Mouse (Mus musculus): ENCODE measurements around the gene Gm29094. TPM values are rescaled to one million over a fixed set of nuclear protein-coding genes. Genes with fewer than 3 reads are reported as not detected.
A peak's percentile ranks its signal among the peaks of the same experiment; 100 is the strongest.
"Not testable (repeated sequence)": the region's sequence is repeated elsewhere in the genome, so short reads cannot be mapped to it uniquely, and the experiment has no call there.

Gm29094 gene
- not detected in 2 replicates for polyA plus RNA-seq (2014; fragmentation: Nextera tagmentation; extraction: Ambion mirVana)

DNA sequence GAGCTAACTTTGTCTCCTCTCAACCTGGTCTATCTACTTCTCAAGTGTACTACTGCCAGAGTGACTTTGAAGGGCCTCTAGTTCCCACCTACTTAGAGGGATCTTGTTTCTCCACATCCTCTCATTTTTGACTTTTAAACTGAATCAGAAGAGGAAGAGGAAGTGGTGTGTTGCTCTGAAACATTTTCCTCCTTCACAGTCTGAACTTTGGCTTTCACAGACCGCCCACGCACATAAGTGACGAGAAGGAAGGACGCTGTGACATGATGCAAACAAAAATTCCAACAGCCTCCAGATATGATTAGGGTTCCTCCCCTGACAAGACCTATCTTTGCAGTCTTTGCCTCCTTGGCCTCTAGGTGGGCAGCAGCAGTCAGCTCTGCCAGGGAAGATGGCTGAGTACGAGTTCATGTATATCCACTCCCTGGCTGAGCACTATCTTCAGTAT, at the start of gene Gm29094, which contains the start of gene Bcl2a1b:
Gm29094 (plus strand) TSS at position 411 of the 448 bp plus-strand sequence.
Bcl2a1b (plus strand) TSS at position 241 of the 448 bp plus-strand sequence.
- not testable (repeated sequence) for H3K27me3 ChIP-seq (ENCODE audit: control insufficient read depth, insufficient read depth, low read length); ATAC-seq (ENCODE audit: insufficient number of reproducible peaks, low FRiP score, low TSS enrichment, low read depth); H3K4me3 ChIP-seq (ENCODE audit: low read depth, low read length); H3K4me2 ChIP-seq (ENCODE audit: low read depth, severe bottlenecking); H3K36me3 ChIP-seq (ENCODE audit: control insufficient read depth, insufficient read depth, low read length); DNase-seq (ENCODE audit: low spot score); H3K27ac ChIP-seq (replicated peaks; ENCODE audit: low read depth, low read length); H3K9me3 ChIP-seq (ENCODE audit: control insufficient read depth, low read length); H3K4me1 ChIP-seq (ENCODE audit: control insufficient read depth, insufficient read depth, low read length); H3K9ac ChIP-seq (ENCODE audit: low read length)
- 84% methylated on average over 5 of the region's 5 CpGs for WGBS

DNA sequence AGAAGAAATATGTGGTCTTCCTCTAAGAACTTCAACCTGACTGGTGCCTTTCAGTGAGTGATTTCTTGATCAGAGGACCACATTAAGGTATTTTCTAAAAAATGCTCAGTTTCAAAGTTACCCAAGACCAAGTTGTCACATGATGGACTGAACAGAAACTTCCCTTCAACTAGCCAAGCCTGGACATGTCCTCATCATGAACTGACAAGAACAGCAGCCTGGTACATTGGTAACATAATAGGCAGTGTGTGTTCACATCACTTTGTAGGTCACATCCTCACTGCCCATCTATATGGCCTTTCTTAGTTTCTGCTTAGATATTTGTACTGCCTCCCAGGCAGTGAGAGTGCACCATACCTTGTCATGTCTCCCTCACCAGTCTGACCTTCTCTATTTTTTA, 26.6 kb upstream of the Gm29094 start:
- not testable (repeated sequence) for H3K4me3 ChIP-seq (ENCODE audit: low read depth, low read length); DNase-seq (ENCODE audit: low spot score); H3K4me2 ChIP-seq (ENCODE audit: low read depth, severe bottlenecking); H3K9me3 ChIP-seq (ENCODE audit: control insufficient read depth, low read length); H3K36me3 ChIP-seq (ENCODE audit: control insufficient read depth, insufficient read depth, low read length); H3K27ac ChIP-seq (replicated peaks; ENCODE audit: low read depth, low read length); H3K9ac ChIP-seq (ENCODE audit: low read length); ATAC-seq (ENCODE audit: insufficient number of reproducible peaks, low FRiP score, low TSS enrichment, low read depth); H3K27me3 ChIP-seq (ENCODE audit: control insufficient read depth, insufficient read depth, low read length); H3K4me1 ChIP-seq (ENCODE audit: control insufficient read depth, insufficient read depth, low read length)

DNA sequence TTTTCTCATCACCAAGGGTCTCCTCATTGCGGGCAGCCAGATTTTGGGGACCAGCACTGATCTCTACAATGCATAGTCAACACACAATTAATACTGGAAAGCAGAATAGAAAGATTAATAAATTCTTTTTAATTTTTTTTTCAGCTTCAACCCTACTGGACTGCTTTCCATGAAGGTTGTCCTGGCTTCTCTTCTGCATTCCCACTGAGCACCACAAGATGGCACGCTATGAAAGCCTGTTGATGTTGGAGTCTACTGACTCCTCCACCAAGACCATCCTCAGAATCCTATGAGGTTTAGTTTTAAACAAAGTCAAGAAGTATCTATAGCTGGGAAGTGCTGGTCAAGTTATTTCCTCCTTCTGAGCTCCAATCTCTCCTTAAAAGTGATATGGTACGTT, 20.3 kb upstream of the Gm29094 start:
- ATAC-seq (ENCODE audit: insufficient number of reproducible peaks, low FRiP score, low TSS enrichment, low read depth); H3K4me1 ChIP-seq (ENCODE audit: control insufficient read depth, insufficient read depth, low read length); H3K9me3 ChIP-seq (ENCODE audit: control insufficient read depth, low read length); H3K27me3 ChIP-seq (ENCODE audit: control insufficient read depth, insufficient read depth, low read length); H3K27ac ChIP-seq (replicated peaks; ENCODE audit: low read depth, low read length); H3K36me3 ChIP-seq (ENCODE audit: control insufficient read depth, insufficient read depth, low read length); H3K9ac ChIP-seq (ENCODE audit: low read length); H3K4me2 ChIP-seq (ENCODE audit: low read depth, severe bottlenecking); H3K4me3 ChIP-seq (ENCODE audit: low read depth, low read length): not testable (repeated sequence)
- DNase-seq (ENCODE audit: low spot score), result peak; percentile 20
- 38% methylated on average over 2 of the region's 3 CpGs for WGBS

DNA sequence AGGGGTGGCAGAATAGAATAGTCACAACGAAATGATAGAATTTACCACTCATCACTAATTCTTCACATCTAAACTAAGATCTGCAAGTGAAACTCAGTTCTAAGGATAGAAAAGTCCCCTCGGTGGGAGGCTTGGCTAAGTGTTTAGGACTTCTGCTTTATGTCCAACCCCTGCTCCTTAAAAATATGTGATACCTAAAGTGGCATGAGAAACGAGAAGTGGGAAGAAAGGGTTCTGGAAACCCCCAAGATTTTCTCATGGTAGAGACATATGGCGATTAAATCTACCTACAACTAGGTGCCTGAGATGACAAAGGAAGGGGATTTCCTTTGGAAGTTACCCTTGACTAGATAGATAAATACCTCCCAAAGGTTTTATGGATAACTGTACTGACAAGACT, 19.7 kb upstream of the Gm29094 start:
- H3K9ac ChIP-seq (ENCODE audit: low read length); H3K27me3 ChIP-seq (ENCODE audit: control insufficient read depth, insufficient read depth, low read length); H3K4me1 ChIP-seq (ENCODE audit: control insufficient read depth, insufficient read depth, low read length); H3K27ac ChIP-seq (replicated peaks; ENCODE audit: low read depth, low read length); DNase-seq (ENCODE audit: low spot score); H3K9me3 ChIP-seq (ENCODE audit: control insufficient read depth, low read length); ATAC-seq (ENCODE audit: insufficient number of reproducible peaks, low FRiP score, low TSS enrichment, low read depth); H3K4me2 ChIP-seq (ENCODE audit: low read depth, severe bottlenecking); H3K4me3 ChIP-seq (ENCODE audit: low read depth, low read length); H3K36me3 ChIP-seq (ENCODE audit: control insufficient read depth, insufficient read depth, low read length): not testable (repeated sequence)
- 84% methylated on average over 2 of the region's 4 CpGs for WGBS

DNA sequence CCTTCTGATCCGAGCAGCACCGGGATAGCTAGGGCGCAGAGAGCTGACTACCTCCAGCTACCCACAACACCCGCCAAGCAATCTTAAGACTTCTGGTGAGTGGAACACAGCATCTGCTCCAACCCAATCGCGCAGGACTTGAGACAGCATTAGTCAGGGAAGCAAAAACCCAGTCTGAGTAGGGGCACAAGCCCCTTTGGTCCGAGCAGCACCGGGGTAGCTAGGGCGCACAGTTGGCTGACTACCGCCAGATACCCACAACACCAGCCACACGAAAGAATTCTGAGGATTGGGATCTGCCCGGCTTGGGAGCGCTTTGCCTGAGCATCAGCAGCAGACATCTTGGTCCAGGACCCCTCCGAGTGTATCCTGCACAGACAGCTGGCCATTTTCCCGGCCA, 12.2 kb upstream of the Gm29094 start:
- not testable (repeated sequence) for H3K4me2 ChIP-seq (ENCODE audit: low read depth, severe bottlenecking); ATAC-seq (ENCODE audit: insufficient number of reproducible peaks, low FRiP score, low TSS enrichment, low read depth); H3K9ac ChIP-seq (ENCODE audit: low read length); H3K27ac ChIP-seq (replicated peaks; ENCODE audit: low read depth, low read length); H3K9me3 ChIP-seq (ENCODE audit: control insufficient read depth, low read length); H3K27me3 ChIP-seq (ENCODE audit: control insufficient read depth, insufficient read depth, low read length); H3K36me3 ChIP-seq (ENCODE audit: control insufficient read depth, insufficient read depth, low read length); H3K4me3 ChIP-seq (ENCODE audit: low read depth, low read length); H3K4me1 ChIP-seq (ENCODE audit: control insufficient read depth, insufficient read depth, low read length)
- DNase-seq (ENCODE audit: low spot score), result peak; percentile 12
- 81% methylated on average over 15 of the region's 15 CpGs for WGBS

DNA sequence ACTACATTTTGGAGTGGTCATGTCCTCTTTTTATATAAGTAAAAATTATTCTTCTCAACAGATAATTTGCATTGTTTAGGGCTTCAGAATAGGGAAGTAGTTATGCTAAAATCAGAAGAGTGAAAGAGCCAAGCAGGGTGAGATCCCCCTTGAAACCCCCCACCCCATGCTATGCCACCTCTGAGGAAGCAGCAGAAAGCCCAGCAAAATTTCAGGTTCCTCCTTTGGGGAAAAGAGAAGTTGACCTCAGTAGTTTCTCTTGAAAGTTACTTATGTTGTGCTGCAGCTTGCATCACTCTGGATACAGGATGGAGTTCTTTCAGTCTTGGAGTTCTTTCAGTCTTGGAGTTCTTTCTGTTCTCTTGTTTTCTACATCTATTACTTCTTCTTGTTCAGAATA, 3.7 kb upstream of the Gm29094 start:
- H3K4me1 ChIP-seq (ENCODE audit: control insufficient read depth, insufficient read depth, low read length); H3K4me2 ChIP-seq (ENCODE audit: low read depth, severe bottlenecking); H3K9ac ChIP-seq (ENCODE audit: low read length); H3K27ac ChIP-seq (replicated peaks; ENCODE audit: low read depth, low read length); H3K36me3 ChIP-seq (ENCODE audit: control insufficient read depth, insufficient read depth, low read length); H3K27me3 ChIP-seq (ENCODE audit: control insufficient read depth, insufficient read depth, low read length); H3K9me3 ChIP-seq (ENCODE audit: control insufficient read depth, low read length); ATAC-seq (ENCODE audit: insufficient number of reproducible peaks, low FRiP score, low TSS enrichment, low read depth); DNase-seq (ENCODE audit: low spot score); H3K4me3 ChIP-seq (ENCODE audit: low read depth, low read length): not testable (repeated sequence)

DNA sequence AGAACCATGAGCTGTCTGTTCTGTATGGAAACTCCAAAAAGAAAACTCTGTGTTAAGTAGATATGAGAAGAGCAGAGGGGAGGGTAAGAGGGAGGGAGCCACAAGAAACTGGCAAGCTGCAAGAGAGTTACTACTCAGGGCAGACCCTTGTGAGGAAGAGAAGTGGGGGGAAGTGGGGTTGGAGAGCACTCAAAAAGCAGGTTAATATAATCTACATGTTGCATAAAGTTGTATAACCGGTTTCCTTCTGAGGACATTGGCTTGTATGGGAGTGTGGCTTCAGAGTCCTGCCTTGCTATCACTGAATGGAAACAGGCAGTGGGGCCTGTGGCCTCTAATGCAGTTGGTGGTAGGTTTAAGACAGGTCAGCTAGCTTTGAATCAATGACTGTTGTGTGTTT, 1.7 kb upstream of the Gm29094 start:
- DNase-seq (ENCODE audit: low spot score); H3K9me3 ChIP-seq (ENCODE audit: control insufficient read depth, low read length); ATAC-seq (ENCODE audit: insufficient number of reproducible peaks, low FRiP score, low TSS enrichment, low read depth); H3K4me1 ChIP-seq (ENCODE audit: control insufficient read depth, insufficient read depth, low read length); H3K27ac ChIP-seq (replicated peaks; ENCODE audit: low read depth, low read length); H3K9ac ChIP-seq (ENCODE audit: low read length); H3K4me2 ChIP-seq (ENCODE audit: low read depth, severe bottlenecking); H3K27me3 ChIP-seq (ENCODE audit: control insufficient read depth, insufficient read depth, low read length); H3K36me3 ChIP-seq (ENCODE audit: control insufficient read depth, insufficient read depth, low read length); H3K4me3 ChIP-seq (ENCODE audit: low read depth, low read length): not testable (repeated sequence)
- 86% methylated on average over 1 of the region's 1 CpGs for WGBS

DNA sequence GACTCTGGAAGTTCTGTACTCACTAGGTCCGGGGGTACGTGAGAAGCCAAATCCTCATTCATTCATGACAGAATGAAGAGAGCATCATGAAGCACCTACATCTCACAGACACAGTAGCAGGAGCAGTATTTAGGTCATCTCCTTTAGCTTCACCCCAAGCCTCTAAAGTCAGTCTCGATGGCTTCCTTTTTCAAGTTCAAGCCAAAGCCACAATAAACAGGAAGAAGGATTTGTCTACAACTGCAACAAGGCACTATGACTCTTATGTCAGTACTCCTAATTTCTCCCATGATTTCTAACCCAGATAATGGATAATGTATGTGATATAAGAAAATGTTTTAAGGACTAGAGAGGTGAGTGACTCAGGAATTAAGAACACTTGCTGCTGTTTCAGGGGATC, 830 bp upstream of the Gm29094 start:
- ATAC-seq (ENCODE audit: insufficient number of reproducible peaks, low FRiP score, low TSS enrichment, low read depth); H3K4me2 ChIP-seq (ENCODE audit: low read depth, severe bottlenecking); H3K36me3 ChIP-seq (ENCODE audit: control insufficient read depth, insufficient read depth, low read length); H3K9ac ChIP-seq (ENCODE audit: low read length); H3K27me3 ChIP-seq (ENCODE audit: control insufficient read depth, insufficient read depth, low read length); H3K4me1 ChIP-seq (ENCODE audit: control insufficient read depth, insufficient read depth, low read length); H3K27ac ChIP-seq (replicated peaks; ENCODE audit: low read depth, low read length); H3K9me3 ChIP-seq (ENCODE audit: control insufficient read depth, low read length); DNase-seq (ENCODE audit: low spot score); H3K4me3 ChIP-seq (ENCODE audit: low read depth, low read length): not testable (repeated sequence)
- 98% methylated on average over 3 of the region's 3 CpGs for WGBS

DNA sequence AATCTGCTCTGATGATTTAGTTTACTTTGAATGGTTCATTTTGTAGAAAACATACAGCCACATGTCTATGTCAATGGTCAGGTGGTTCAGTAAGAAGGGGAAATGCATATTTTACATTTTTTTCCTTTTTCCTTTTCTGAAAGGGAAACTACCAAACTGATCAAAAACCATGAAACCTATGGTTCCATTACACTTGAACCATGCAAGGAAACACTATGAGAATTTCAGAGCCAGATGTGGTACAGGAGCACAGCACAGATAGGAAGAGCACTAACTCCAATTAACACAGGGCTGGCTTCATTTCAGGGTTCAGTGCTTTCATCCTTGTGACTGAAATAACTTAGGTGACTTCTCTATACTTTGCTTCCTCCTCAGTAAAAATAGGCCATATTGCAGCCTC, 3.1 kb downstream of the Gm29094 start:
- H3K9me3 ChIP-seq (ENCODE audit: control insufficient read depth, low read length); H3K4me2 ChIP-seq (ENCODE audit: low read depth, severe bottlenecking); ATAC-seq (ENCODE audit: insufficient number of reproducible peaks, low FRiP score, low TSS enrichment, low read depth); H3K27ac ChIP-seq (replicated peaks; ENCODE audit: low read depth, low read length); H3K4me3 ChIP-seq (ENCODE audit: low read depth, low read length); H3K36me3 ChIP-seq (ENCODE audit: control insufficient read depth, insufficient read depth, low read length); DNase-seq (ENCODE audit: low spot score); H3K4me1 ChIP-seq (ENCODE audit: control insufficient read depth, insufficient read depth, low read length); H3K27me3 ChIP-seq (ENCODE audit: control insufficient read depth, insufficient read depth, low read length); H3K9ac ChIP-seq (ENCODE audit: low read length): not testable (repeated sequence)
